Mouse (Mus musculus) mouse embryonic stem cell (cell line): ENCODE results near the gene Abcc6.

Experiments
- in situ Hi-C, 2 experiments: fragments of 300-500 bp; cut with MboI; formaldehyde crosslinking; loops; 1 replicate in 1 of 2; 3 replicates in 1 of 2; pipeline ENCODE4 v1.14.3; 2019 to 2020; ENCODE audit warnings: low sequenced_read_pairs in 2 of 2, low pct_unique_long_range_greater_than_20kb in 1 of 2, mixed read lengths in 1 of 2; ENCODE audit not compliant: unreplicated experiment in 1 of 2

The Abcc6 gene

DNA sequence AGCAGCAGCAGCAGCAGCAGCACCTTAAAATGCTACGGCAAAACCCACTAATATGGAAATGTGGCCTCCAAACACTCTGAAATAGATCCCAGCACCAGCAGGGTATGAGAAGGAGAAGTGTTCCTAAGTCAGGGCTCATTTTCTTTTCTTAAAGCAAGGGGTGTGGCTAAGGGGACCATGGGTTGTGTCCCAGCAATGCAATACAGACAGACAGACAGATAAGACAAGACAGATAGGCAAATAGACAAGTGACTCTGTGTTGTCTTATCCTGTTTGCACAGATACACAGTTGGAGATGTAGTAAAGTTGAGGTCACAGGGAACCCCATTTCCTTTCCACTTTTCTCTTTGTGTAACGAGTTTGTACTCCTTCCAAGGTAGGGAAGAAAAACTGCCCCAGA lies 973 bp upstream of the Abcc6 start:
- in situ Hi-C loops: no loop called here

DNA sequence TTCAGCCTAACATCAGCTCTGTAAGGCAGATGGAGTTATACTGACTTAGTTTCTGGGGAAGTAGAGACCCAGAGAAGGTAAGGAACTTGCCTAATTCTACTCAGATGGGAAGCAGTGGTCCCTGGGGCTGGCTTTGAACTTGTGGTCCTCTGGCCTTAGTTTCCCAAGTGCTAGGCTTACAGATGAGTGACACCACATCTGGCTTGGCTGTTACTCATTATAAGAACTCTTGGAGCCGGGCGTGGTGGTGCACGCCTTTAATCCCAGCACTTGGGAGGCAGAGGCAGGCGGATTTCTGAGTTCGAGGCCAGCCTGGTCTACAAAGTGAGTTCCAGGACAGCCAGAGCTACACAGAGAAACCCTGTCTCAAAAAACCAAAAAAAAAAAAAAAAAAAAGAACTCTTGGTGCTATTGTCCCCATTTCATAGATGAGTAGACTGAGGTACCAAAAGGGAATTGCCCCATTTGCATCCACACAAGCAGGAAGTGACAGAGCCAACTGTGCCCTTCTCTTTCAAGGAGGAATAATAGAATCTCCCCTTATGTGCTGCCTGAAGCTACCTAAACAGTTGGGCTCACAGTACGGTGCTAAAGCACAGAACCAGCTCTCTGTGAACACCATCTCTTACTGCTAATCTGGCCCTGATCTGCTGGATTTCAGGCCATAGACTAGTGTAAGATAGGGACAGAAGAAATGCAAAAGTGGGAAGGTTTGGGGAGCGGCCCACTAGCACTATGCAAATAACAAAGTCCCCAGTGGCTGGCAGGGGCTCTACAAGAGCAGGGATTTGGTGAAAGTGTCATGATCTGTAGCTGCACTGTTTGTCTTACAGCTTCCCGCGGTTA lies 580 bp downstream of the Abcc6 start:
- in situ Hi-C loops: no loop called here

DNA sequence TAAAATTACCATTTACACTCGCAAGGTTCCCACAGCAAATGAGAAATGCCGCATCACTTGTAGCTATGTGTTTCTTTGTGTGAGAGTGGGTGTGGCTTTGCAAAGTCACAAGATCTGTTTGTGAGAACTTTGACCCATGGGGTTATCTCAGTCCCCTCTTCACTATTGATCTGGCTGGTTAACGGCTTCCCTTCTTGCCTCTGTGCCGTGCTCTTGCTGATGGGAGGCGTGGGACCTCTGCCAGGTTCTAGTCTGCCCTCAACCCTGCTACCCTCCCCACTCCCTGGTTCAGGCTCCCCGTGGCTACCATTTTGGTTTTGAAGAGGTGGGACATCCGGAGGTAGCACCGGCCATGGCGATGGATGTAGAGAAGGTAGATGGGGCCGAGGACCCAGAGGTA lies 1.4 kb downstream of the Abcc6 start:
- in situ Hi-C loops: no loop called here

DNA sequence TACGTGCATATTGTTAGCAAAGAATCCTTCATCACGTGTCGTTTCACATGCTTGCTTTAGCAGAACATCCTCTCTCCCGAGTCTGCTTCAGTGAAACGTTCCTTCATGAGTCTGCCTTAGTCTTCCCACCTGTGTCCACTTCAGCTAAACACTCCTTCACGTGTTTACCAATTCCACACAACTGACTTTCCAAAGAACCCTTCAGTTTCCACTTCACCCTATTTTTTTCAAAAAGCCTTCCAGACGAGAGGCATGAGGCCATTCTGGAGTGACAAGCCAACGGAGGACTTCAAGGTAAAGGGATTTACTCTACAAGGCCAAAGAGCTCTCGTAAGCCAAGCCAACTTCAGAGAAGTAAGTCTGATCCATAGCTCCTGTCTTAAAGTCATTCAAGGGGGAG lies 4.7 kb downstream of the Abcc6 start:
- in situ Hi-C loops: no loop called here

DNA sequence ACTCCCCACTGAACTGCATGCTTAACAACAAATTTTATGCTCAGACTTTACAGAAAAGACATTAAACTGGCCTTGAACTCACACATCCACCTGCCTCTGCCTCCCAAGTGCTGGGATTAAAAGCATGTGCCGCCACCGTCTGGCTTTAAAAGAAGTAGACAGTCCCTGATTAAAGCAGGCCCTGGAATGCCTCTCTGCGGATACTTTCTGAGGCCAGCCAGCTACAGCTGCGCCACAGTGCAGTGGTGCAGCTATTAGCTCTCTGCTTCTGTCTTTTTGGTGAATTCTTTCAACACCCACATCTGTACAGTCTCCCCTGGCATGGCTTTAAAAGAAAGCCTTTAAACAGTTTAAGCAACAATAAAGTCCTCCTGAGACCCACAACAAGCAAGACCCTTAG lies 8.2 kb downstream of the Abcc6 start:
- in situ Hi-C loops: no loop called here

DNA sequence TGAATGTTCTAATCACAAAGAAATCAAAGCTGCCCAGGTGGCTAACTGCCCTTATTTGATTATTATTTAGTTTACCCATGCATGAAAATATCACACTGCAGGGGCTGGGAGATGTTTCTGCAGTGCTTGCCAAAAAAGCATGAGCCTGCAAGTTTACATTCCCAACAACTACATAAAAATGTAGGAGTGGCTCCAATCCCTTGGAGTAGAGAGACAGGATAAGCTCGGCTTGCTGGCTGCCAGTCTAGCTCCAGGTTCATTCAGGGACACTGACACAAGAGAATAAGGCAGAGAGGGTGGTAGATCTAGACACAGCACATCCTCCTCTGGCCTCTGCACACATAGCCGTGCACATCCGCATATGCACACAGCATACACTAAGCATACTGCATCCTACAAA lies 10.5 kb downstream of the Abcc6 start:
- in situ Hi-C loops: no loop called here

DNA sequence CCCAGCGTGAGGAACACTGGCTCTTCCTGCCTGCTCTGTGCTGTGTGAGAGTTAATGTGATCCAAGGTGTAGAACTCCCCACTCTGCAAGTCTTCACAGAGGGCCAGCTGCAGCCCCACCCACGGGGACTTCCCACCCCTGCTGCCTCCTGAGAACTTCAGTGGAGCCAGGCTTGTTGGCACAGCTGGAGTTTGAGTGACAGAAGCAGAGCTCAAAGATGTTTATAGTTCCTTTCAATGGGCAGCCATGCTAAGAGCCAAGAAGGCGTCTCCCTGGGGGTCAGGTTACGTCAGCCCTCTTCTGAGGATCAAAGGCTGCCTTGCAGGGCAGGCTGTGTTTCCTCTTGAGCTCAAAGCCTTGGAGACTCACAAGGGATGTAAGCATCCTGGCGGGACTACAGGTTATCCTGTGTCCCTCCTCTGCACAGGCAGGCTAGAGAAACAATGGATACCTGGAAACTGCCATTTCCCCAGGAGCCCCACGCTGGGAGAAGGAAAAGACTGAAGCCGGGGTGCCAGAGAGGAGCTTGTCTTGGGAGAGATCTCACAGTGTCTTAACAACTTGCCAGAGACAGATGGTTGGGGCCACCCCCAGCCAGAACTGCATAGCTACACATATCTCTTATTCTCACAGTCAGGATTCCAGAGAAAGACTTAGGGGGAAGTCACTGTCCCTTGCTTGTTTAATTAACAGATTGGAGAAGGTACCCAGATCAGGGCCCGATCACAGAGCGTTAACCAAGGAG lies 16.7 kb downstream of the Abcc6 start:
- in situ Hi-C loops: loop anchor here in 1 of 2 experiments (5.0 kb wide), 1 partner anchor 71 kb away; no protein-coding TSS in a partner anchor

DNA sequence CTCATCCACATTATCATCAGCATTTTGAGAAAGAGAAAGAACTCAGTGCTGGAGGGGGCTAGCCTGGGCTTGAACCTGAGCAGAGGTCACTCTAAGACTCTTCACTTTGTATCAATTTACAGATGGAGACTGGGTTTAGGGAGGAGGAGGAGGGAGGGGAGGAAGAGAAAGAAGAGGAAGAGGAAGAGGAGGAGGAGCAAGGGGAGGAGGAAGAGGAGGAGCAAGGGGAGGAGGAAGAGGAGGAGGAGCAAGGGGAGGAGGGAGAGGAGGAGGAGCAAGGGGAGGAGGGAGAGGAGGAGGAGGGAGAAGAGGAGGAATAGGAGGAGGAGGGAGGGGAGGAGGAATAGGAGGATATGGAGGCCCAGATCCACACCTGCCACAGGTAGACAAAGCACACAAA lies 18.0 kb downstream of the Abcc6 start:
- in situ Hi-C loops: loop anchor here in 1 of 2 experiments (5.0 kb wide), 1 partner anchor 70 kb away; no protein-coding TSS in a partner anchor

DNA sequence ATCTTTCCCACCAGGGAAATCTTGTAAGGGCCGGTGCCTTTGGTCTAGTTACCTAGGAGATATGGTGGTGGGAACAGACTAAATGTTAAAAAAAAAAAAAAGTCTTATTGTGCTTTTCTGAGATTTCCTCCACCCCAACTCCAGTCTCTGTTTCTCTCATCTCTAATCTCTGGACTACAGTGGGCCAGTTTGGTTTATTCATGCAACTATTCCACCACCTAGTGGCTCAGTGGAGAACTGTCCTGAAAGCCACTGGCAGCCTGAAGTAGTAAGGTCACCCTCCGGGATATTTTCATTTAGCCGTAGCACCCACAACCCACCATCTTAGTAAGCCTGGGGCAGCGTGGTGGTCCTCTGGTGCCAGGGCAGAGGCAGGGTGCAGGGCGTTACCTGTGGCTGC lies 20.5 kb downstream of the Abcc6 start:
- in situ Hi-C loops: no loop called here

DNA sequence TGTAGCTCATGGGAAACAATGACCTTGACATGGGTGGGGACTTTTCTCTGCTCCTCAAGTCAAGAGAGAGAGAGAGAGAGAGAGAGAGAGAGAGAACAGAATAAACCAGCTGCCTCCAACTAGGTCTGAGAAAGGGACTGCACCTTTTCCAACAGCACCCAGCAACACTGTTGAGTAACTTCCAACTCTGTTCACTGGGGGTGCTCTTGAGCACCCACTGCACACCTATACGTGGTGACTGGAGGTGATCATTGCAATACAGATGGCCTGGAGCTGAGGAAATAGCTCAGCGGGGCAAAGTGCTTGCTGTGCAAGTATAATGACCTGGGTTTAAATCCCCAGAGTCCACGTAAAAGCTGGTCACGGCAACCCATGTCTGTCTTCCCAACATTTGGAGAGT lies 27.4 kb downstream of the Abcc6 start:
- in situ Hi-C loops: no loop called here

DNA sequence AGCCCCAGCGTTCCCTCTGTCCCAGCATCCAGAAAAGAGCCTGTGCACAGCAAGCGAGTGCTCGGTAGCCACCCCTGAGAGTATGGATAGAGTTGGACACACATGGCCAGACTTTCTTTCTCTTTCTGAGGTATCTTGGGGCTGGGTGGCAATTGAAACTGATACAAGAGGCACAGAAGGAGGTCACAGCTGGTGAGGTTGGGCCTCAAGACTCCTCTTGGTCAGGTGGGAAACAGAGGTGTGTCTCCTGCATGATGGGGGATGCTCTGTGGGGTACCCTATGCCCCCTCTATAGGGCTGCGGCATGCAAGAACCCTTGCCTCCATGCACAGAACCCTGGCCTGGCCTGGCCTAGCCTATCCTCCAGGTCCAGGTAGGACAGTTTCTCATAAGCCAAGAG lies 29.5 kb downstream of the Abcc6 start:
- in situ Hi-C loops: no loop called here

DNA sequence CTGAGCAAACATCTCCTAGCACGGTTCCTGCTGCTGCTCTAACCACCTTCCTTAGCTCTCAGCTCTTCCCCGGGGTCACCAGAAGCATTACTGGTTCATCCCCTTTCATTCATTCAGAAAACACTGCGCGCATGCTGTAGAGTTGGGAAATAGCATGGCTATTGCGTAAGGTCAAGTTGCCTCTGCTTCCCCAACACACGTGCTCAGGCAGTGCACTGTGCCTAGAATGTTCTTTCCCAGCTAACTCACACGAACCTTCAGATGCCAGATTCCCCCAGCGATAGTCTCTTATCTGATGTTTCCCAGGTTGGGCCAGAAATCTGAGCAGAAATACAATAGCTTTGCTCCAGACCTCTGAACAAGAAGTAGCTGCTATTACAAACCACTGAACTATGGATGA lies 37.6 kb downstream of the Abcc6 start:
- in situ Hi-C loops: no loop called here

DNA sequence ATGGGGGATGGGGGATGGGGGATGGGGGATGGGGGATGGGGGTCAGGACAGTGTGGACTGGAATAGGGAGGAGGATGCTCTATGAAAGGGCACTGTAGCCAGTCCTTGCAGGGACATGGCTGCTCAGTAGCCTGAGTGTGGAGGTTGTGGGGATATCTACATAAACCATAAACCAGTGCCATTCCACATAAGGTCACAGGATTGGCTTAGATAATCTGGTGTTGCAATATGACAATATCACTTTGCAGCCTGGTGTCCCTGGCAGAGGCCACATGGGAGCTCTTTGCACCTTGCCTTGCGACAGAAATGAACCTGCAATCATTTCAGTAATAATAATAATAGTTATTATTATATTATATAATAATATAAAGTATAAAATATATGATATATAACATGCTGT lies 41.8 kb downstream of the Abcc6 start:
- in situ Hi-C loops: no loop called here

DNA sequence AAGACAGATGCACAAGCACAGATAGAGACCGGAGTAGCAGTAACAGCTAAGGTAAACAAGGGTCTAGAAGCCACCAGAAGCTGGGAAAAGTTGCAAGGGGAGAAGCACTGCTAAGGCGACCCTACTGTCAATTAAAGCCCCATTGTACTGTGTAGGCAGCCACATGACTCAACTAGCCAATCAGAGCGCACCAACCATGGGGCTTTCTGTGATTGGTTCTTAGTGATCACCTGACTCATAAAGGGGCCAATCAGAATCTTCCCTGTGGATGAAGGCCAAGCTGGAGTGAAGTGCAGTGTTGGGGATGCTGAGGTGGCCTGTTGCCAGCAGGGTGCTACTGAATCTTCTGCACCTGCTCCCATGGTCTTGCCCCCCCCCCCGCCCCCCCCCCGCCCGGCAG lies 43.2 kb downstream of the Abcc6 start:
- in situ Hi-C loops: no loop called here

DNA sequence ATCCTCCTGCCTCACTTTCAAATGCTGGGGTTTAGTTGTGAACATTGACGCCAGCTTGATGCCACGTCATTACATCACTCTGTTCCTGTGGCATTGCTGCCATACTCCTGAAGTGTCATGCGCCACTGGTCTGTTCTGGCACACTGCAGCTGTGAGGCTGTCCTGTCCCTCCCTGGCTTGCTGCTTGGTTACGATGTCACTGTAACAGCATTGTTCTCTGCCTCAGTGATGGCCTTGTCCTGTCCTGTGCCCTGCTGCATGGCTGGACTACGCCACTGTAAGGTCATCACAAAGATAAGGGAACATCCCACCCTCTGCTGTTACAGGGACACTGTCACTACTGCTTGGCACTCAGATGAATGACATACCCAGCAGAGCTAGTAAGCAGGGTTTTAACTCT lies 48.5 kb downstream of the Abcc6 start:
- in situ Hi-C loops: no loop called here

DNA sequence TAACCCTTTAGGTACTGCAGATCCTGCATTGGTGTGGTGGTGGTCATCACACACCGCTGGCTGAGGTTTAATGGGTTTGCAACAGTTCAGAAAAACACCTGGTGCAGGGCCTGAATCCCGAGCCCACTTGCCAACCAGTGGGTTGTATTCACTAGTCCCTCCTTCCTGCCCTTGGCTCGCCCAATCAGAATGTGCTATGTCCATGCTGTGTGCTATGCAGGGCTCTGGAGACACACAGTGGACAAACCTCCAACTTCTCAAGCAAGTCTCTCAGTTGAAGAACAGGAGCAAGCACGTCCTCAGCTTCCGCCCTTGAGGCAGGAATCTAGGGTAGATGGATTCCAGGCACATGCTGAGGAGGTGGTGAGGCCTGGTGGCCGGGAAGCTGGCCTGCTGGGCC lies 55.6 kb downstream of the Abcc6 start:
- in situ Hi-C loops: no loop called here

DNA sequence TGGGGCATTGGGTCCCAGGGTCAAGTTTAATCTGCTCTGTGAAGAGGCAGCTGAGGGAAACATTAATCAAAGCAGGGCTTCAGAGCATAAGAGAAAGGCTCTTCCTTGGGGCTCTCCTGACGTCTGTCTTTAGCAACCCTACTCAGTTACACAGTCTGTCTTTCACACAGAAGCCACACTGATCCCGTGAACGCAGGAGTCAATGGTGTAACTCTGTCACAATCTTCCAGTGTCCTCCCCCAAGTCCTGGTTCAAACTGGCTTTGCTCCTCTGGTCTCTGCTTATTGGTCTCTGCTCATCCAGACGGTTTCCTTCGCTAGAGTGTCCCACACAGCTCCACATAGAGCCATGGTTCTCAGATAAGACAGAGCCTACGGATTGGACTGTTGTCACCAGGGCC lies 56.0 kb downstream of the Abcc6 start:
- in situ Hi-C loops: no loop called here

DNA sequence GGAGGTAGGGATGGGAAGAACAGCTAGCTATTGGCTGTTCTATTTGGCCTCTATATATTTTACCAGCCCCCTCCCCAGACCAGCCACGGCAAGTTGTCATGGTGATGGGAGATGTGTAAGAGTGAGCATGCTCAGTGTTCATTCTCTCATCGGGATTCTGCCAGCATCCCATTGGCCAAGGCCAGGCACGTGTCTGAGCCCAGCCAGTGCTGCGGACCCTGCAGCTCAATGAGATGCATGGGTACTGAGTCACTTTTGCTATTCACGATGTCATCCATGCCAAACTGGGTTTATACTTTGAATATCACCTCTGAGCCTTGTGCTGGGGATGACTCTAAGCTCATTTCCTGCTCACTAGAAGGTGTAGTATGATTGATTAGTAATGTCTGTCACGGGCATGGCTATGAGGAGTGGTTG lies 56.8 kb downstream of the Abcc6 start:
- in situ Hi-C loops: no loop called here

DNA sequence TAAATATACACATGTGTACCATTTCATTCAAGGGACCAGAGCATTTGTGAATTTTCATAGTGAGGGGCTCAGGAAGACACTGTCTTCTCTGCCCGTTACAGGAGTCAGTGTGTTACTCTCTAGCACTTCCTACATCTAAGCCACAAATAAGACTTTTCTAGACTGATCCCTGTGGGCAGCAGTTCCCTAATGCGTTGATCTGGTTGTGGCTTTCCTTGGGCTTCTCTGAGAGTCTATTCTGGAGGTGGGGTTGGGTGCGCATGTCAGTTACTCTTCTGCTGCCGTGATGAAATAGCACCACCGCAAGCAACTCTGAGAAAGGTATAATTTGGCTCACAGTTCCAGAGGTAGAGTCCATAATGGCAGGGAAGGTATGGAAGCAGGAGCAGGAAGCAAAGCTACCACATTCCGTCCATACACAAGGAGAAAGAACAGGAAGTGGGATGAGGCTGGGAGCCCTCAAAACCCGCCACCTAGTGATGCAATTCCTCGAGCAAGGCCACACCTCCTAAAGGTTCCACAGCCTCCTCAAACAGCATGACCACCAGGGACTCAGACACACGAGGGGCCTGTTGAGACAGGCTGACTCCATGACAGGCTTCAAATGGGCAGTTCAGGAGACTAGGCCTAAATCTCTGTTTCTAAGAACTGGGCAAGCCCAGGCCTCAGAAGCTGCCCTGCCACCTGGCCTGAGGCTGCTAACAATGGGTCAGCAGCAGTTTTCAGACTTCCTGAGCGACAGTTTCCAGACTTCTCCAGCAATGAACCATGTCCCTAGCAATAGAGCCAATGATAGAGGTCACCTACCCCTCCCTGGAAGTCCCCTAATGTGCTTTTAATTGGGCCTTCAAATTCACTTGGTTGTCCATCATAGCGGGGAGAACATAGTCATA lies 58.0 kb downstream of the Abcc6 start:
- in situ Hi-C loops: no loop called here
